Mouse (Mus musculus): ENCODE results near the gene Lrig1.

The Lrig1 gene

GRCm38 (mm10) chr6:94604546-94604945, 95.4 kb downstream of the Lrig1 start:
- DNase-seq, result no peak

GRCm38 (mm10) chr6:94604072-94604471, 95.9 kb downstream of the Lrig1 start:
- DNase-seq, result no peak

- no peak for DNase-seq
Observed at GRCm38 (mm10) chr6:94601811-94602210, 98.1 kb downstream of the Lrig1 start.

GRCm38 (mm10) chr6:94601101-94601500, 98.9 kb downstream of the Lrig1 start:
- no peak for DNase-seq

GRCm38 (mm10) chr6:94599016-94599415, 100.9 kb downstream of the Lrig1 start:
- no peak for DNase-seq

GRCm38 (mm10) chr6:94598421-94598820, 101.5 kb downstream of the Lrig1 start:
- no peak for DNase-seq

GRCm38 (mm10) chr6:94596761-94597485, 103.0 kb downstream of the Lrig1 start:
- no peak for DNase-seq

- DNase-seq, result no peak
Observed at GRCm38 (mm10) chr6:94596051-94596760, 103.8 kb downstream of the Lrig1 start.

GRCm38 (mm10) chr6:94595206-94595605, 104.8 kb downstream of the Lrig1 start:
- DNase-seq, result no peak

GRCm38 (mm10) chr6:94594711-94595110, 105.2 kb downstream of the Lrig1 start:
- DNase-seq, result no peak

- no peak for DNase-seq
Observed at GRCm38 (mm10) chr6:94594096-94594665, 105.8 kb downstream of the Lrig1 start.

- DNase-seq, result no peak
Observed at GRCm38 (mm10) chr6:94592710-94593109, 107.2 kb downstream of the Lrig1 start.

- DNase-seq, result no peak
Observed at GRCm38 (mm10) chr6:94592243-94592642, 107.7 kb downstream of the Lrig1 start.

- DNase-seq, result no peak
Observed at GRCm38 (mm10) chr6:94588365-94588764, 111.6 kb downstream of the Lrig1 start.

GRCm38 (mm10) chr6:94584976-94585375, 115.0 kb downstream of the Lrig1 start:
- no peak for DNase-seq

GRCm38 (mm10) chr6:94584147-94584695, 115.7 kb downstream of the Lrig1 start:
- DNase-seq, result no peak

- no peak for DNase-seq
Observed at GRCm38 (mm10) chr6:94582055-94582454, 117.9 kb downstream of the Lrig1 start.

GRCm38 (mm10) chr6:94577991-94578390, 122.0 kb downstream of the Lrig1 start:
- DNase-seq, result no peak

- no peak for DNase-seq
Observed at GRCm38 (mm10) chr6:94575526-94576166, 124.3 kb downstream of the Lrig1 start.

- no peak for DNase-seq
Observed at GRCm38 (mm10) chr6:94568040-94568439, 131.9 kb downstream of the Lrig1 start.

GRCm38 (mm10) chr6:94565766-94566165, 134.2 kb downstream of the Lrig1 start:
- DNase-seq, result no peak

GRCm38 (mm10) chr6:94563203-94563940, 136.6 kb downstream of the Lrig1 start:
- DNase-seq, result no peak

GRCm38 (mm10) chr6:94561346-94561745, 138.6 kb downstream of the Lrig1 start:
- DNase-seq, result no peak
